Mouse (Mus musculus) embryonic facial prominence, embryonic 12.5 days (tissue): ENCODE measurements around the gene Hoxb1. TPM values are rescaled to one million over a fixed set of nuclear protein-coding genes. Genes with fewer than 3 reads are reported as not detected.

Experiments used
- ATAC-seq: fragments of 200-750 bp; cut with Nextera tagmentation; 2 replicates; pipeline ENCODE4 v1.8.0; 2017; ENCODE audit not compliant: insufficient number of reproducible peaks, insufficient read depth, low FRiP score, low TSS enrichment
- H3K27ac ChIP-seq: fragments of 300-500 bp; sonication (generic); 2 replicates; pipeline ENCODE4 v1.5.1; 2016; ENCODE audit warnings: mild to moderate bottlenecking
- H3K27me3 ChIP-seq: fragments of 300-500 bp; sonication (generic); 2 replicates; pipeline ENCODE4 v1.6.1; 2016; ENCODE audit warnings: mild to moderate bottlenecking, moderate library complexity
- H3K36me3 ChIP-seq: fragments of 300-500 bp; sonication (generic); 2 replicates; pipeline ENCODE4 v1.6.1; 2016; ENCODE audit warnings: mild to moderate bottlenecking
- H3K4me1 ChIP-seq: fragments of 300-500 bp; sonication (generic); 2 replicates; pipeline ENCODE4 v1.6.1; 2016
- H3K4me2 ChIP-seq: fragments of 300-500 bp; sonication (generic); replicated peaks from 2 replicates; pipeline ENCODE4 v1.6.1; 2016; ENCODE audit warnings: mild to moderate bottlenecking, moderate library complexity
- H3K4me3 ChIP-seq: fragments of 300-500 bp; sonication (generic); 2 replicates; pipeline ENCODE4 v1.5.1; 2016; ENCODE audit warnings: mild to moderate bottlenecking
- H3K9ac ChIP-seq: fragments of 300-500 bp; sonication (generic); 2 replicates; pipeline ENCODE4 v1.6.1; 2016; ENCODE audit warnings: mild to moderate bottlenecking, moderate library complexity
- H3K9me3 ChIP-seq: fragments of 300-500 bp; sonication (generic); 2 replicates; pipeline ENCODE4 v1.6.1; 2016; ENCODE audit warnings: mild to moderate bottlenecking, moderate library complexity
- WGBS: fragments of 180-500 bp; shearing (Covaris S2); methylation state at CpG from one replicate; pipeline ENCODE4 v1.1.7; 2016; 5-methylcytosine and 5-hydroxymethylcytosine counted together
- polyA plus RNA-seq: library from polyadenylated mRNA; unstranded; fragments of >200 nt; fragmentation: Nextera tagmentation; extraction: Ambion mirVana; gene quantifications from 2 replicates; pipeline ENCODE4 v1.2.1, GENCODE M21; 2016

Gene Hoxb1
- polyA plus RNA-seq, 1 experiment from 2014 or later: 0.08 TPM

GRCm38 (mm10) chr11:96372519-96372918, 7.0 kb downstream of the Hoxb1 start:
- Histone ChIP-seq H3K27ac (no peak overlapping the region), H3K4me1 (no peaks in the 10 kb centered on the region), H3K27me3 (peaks cover 95% of the 10 kb centered on the region), H3K36me3 (no peaks in the 10 kb centered on the region), H3K9ac (no peak overlapping the region), H3K9me3 (no peaks in the 10 kb centered on the region), H3K4me2 (no peak overlapping the region), H3K4me3 (no peak overlapping the region)
- 0% methylated on average over 3 of the region's 3 CpGs for WGBS
- ATAC-seq: no peak

GRCm38 (mm10) chr11:96374810-96375209, 9.3 kb downstream of the Hoxb1 start:
- no peak overlapping the region for H3K4me3 ChIP-seq
- no peak overlapping the region for H3K4me2 ChIP-seq
- no peaks in the 10 kb centered on the region for H3K4me1 ChIP-seq
- H3K27me3 ChIP-seq: peaks cover 85% of the 10 kb centered on the region
- no peaks in the 10 kb centered on the region for H3K36me3 ChIP-seq
- no peak overlapping the region for H3K27ac ChIP-seq
- H3K9me3 ChIP-seq: no peaks in the 10 kb centered on the region
- no peak overlapping the region for H3K9ac ChIP-seq
- ATAC-seq: no peak
- WGBS: 7% methylated on average over 7 of the region's 7 CpGs

- ATAC-seq: no peak
- Histone ChIP-seq H3K9me3 (no peaks in the 10 kb centered on the region), H3K27me3 (peaks cover 23% of the 10 kb centered on the region), H3K27ac (no peak overlapping the region), H3K9ac (no peak overlapping the region), H3K4me1 (no peaks in the 10 kb centered on the region), H3K4me2 (no peak overlapping the region), H3K36me3 (no peaks in the 10 kb centered on the region), H3K4me3 (no peak overlapping the region)
- WGBS: 56% methylated on average over 5 of the region's 5 CpGs
Measured at GRCm38 (mm10) chr11:96383381-96383780, 17.8 kb downstream of the Hoxb1 start.

- no peak for ATAC-seq
- WGBS: 75% methylated on average over 2 of the region's 2 CpGs
- no peak overlapping the region for H3K4me3 ChIP-seq
- H3K27me3 ChIP-seq: peaks cover 1% of the 10 kb centered on the region; the same call in 1 of the 2 replicates
- H3K9ac ChIP-seq: no peak overlapping the region
- no peak overlapping the region for H3K4me2 ChIP-seq
- H3K9me3 ChIP-seq: no peaks in the 10 kb centered on the region
- H3K4me1 ChIP-seq: no peaks in the 10 kb centered on the region
- no peak overlapping the region for H3K27ac ChIP-seq
- no peaks in the 10 kb centered on the region for H3K36me3 ChIP-seq
Measured at GRCm38 (mm10) chr11:96387635-96388034, 22.1 kb downstream of the Hoxb1 start.

GRCm38 (mm10) chr11:96396772-96397626, 31.4 kb downstream of the Hoxb1 start:
- peaks cover 9% of the 10 kb centered on the region; the same call in 1 of the 2 replicates for H3K27me3 ChIP-seq
- H3K4me3 ChIP-seq: no peak overlapping the region
- no peak for ATAC-seq
- H3K36me3 ChIP-seq: no peaks in the 10 kb centered on the region
- H3K4me1 ChIP-seq: peaks cover 12% of the 10 kb centered on the region
- WGBS: 10% methylated on average over 15 of the region's 15 CpGs
- no peak overlapping the region for H3K27ac ChIP-seq
- no peak overlapping the region for H3K9ac ChIP-seq
- 0 out of 2 replicates have a peak overlapping the region, but pooled peaks have one; percentile 6 for H3K4me2 ChIP-seq
- H3K9me3 ChIP-seq: no peaks in the 10 kb centered on the region

- Histone ChIP-seq H3K27me3 (peaks cover 9% of the 10 kb centered on the region; the same call in 1 of the 2 replicates), H3K4me3 (no peak overlapping the region), H3K36me3 (no peaks in the 10 kb centered on the region), H3K27ac (no peak overlapping the region), H3K9ac (no peak overlapping the region), H3K4me1 (peaks cover 12% of the 10 kb centered on the region), H3K9me3 (no peaks in the 10 kb centered on the region), H3K4me2 (no peak overlapping the region)
- WGBS: 32% methylated on average over 7 of the region's 7 CpGs
- no peak for ATAC-seq
Measured at GRCm38 (mm10) chr11:96397806-96398335, 32.3 kb downstream of the Hoxb1 start.

GRCm38 (mm10) chr11:96399923-96400322, 34.4 kb downstream of the Hoxb1 start:
- Histone ChIP-seq H3K4me1 (peaks cover 12% of the 10 kb centered on the region), H3K9ac (no peak overlapping the region), H3K4me2 (no peak overlapping the region), H3K27me3 (peaks cover 12% of the 10 kb centered on the region; the same call in 1 of the 2 replicates), H3K27ac (no peak overlapping the region), H3K4me3 (no peak overlapping the region), H3K36me3 (no peaks in the 10 kb centered on the region), H3K9me3 (no peaks in the 10 kb centered on the region)
- WGBS: 19% methylated on average over 8 of the region's 8 CpGs
- ATAC-seq: no peak

GRCm38 (mm10) chr11:96404016-96404604, 38.6 kb downstream of the Hoxb1 start:
- WGBS: 42% methylated on average over 10 of the region's 10 CpGs
- Histone ChIP-seq H3K4me1 (peaks cover 19% of the 10 kb centered on the region; the same call in 1 of the 2 replicates), H3K4me3 (no peak overlapping the region), H3K27me3 (peaks cover 34% of the 10 kb centered on the region), H3K9ac (no peak overlapping the region), H3K36me3 (no peaks in the 10 kb centered on the region), H3K4me2 (no peak overlapping the region), H3K27ac (no peak overlapping the region), H3K9me3 (no peaks in the 10 kb centered on the region)
- ATAC-seq: no peak

GRCm38 (mm10) chr11:96404831-96405230, 39.3 kb downstream of the Hoxb1 start:
- H3K27me3 ChIP-seq: peaks cover 31% of the 10 kb centered on the region
- no peak for ATAC-seq

GRCm38 (mm10) chr11:96405541-96405940, 40.0 kb downstream of the Hoxb1 start:
- WGBS: 66% methylated on average over 4 of the region's 4 CpGs
- Histone ChIP-seq H3K9me3 (no peaks in the 10 kb centered on the region), H3K27me3 (peaks cover 31% of the 10 kb centered on the region), H3K27ac (no peak overlapping the region), H3K4me3 (no peak overlapping the region), H3K36me3 (no peaks in the 10 kb centered on the region), H3K9ac (no peak overlapping the region), H3K4me1 (peaks cover 19% of the 10 kb centered on the region; the same call in 1 of the 2 replicates), H3K4me2 (no peak overlapping the region)
- ATAC-seq: no peak

More at GRCm38 (mm10) chr11:96404831-96405230, 39.3 kb downstream of the Hoxb1 start:
- 62% methylated on average over 7 of the region's 7 CpGs for WGBS
- Histone ChIP-seq H3K36me3 (no peaks in the 10 kb centered on the region), H3K4me1 (peaks cover 19% of the 10 kb centered on the region; the same call in 1 of the 2 replicates), H3K9ac (no peak overlapping the region), H3K9me3 (no peaks in the 10 kb centered on the region), H3K4me2 (no peak overlapping the region), H3K27ac (no peak overlapping the region), H3K4me3 (no peak overlapping the region)

- Histone ChIP-seq H3K27me3 (peaks cover 31% of the 10 kb centered on the region), H3K36me3 (no peaks in the 10 kb centered on the region), H3K4me2 (peak overlapping the region; percentile 43), H3K27ac (no peak overlapping the region), H3K4me1 (peaks cover 19% of the 10 kb centered on the region; the same call in 1 of the 2 replicates), H3K9me3 (no peaks in the 10 kb centered on the region), H3K9ac (no peak overlapping the region), H3K4me3 (peak overlapping the region; percentile 14; the same call in 1 of the 2 replicates)
- peak; percentile 28; the same call in 1 of the 2 replicates for ATAC-seq
- WGBS: 8% methylated on average over 36 of the region's 36 CpGs
Measured at GRCm38 (mm10) chr11:96407191-96408072, 41.9 kb downstream of the Hoxb1 start.
